Mouse (Mus musculus) stomach, postnatal 0 days (tissue): ENCODE measurements around the gene Vps4b.

Experiments
- CTCF ChIP-seq: IDR thresholded peaks from 2 replicates; pipeline ENCODE4 v1.5.1; 2016; ENCODE audit warnings: antibody characterized with exemption, low read depth, mild to moderate bottlenecking, moderate library complexity
- EP300 ChIP-seq: optimal IDR thresholded peaks from 2 replicates; pipeline ENCODE3; 2016; ENCODE audit warnings: antibody characterized with exemption

GRCm38 (mm10) chr1:106795634-106796541, 640 bp downstream of the Vps4b start:
- TF ChIP-seq EP300, result no peak
- no peak for TF ChIP-seq CTCF
